Mouse (Mus musculus): Measurements from ENCODE around the gene Sema4g. TPM values are rescaled to one million over a fixed set of nuclear protein-coding genes. Genes with fewer than 3 reads are reported as not detected.
A peak's percentile ranks its signal among the peaks of the same experiment; 100 is the strongest.
"Not testable (repeated sequence)": the region's sequence is repeated elsewhere in the genome, so short reads cannot be mapped to it uniquely, and the experiment has no call there.

Sema4g gene
- total RNA-seq, 2 experiments from 2014 or later, result 19.7 to 21.6 TPM

GRCm38 (mm10) chr19:45017909-45018308 is 29.0 kb downstream of the Sema4g start:
- intact Hi-C loops (cut with DNase I), result loop anchor here (1.0 kb wide), 2 partner anchors 12 to 30 kb away; no protein-coding TSS in a partner anchor
- peak; percentile 76 to 79 for DNase-seq (ENCODE audit: low spot score in 2 of 2)

GRCm38 (mm10) chr19:45018351-45018831 is 29.5 kb downstream of the Sema4g start:
- intact Hi-C loops (cut with DNase I), result no loop called here
- no peak for DNase-seq (ENCODE audit: low spot score in 2 of 2)

GRCm38 (mm10) chr19:45020348-45020747 is 31.4 kb downstream of the Sema4g start:
- intact Hi-C loops (cut with DNase I), result no loop called here
- no peak for DNase-seq (ENCODE audit: low spot score in 2 of 2)

GRCm38 (mm10) chr19:45021362-45021761 is 32.5 kb downstream of the Sema4g start:
- no peak for DNase-seq (ENCODE audit: low spot score in 2 of 2)
- intact Hi-C loops (cut with DNase I), result no loop called here

GRCm38 (mm10) chr19:45023993-45024392 is 35.1 kb downstream of the Sema4g start:
- intact Hi-C loops (cut with DNase I), result no loop called here

GRCm38 (mm10) chr19:45024775-45025174 is 35.9 kb downstream of the Sema4g start:
- DNase-seq (ENCODE audit: low spot score in 2 of 2), result no peak
- intact Hi-C loops (cut with DNase I), result no loop called here

More at GRCm38 (mm10) chr19:45023993-45024392, 35.1 kb downstream of the Sema4g start:
- no peak for DNase-seq (ENCODE audit: low spot score in 2 of 2)

- no peak for DNase-seq (ENCODE audit: low spot score in 2 of 2)
- intact Hi-C loops (cut with DNase I), result no loop called here
These were observed 37.2 kb downstream of the Sema4g start for GRCm38 (mm10) chr19:45025937-45026568.

GRCm38 (mm10) chr19:45026958-45027670 is 38.2 kb downstream of the Sema4g start:
- intact Hi-C loops (cut with DNase I), result no loop called here

GRCm38 (mm10) chr19:45027848-45028247 is 38.9 kb downstream of the Sema4g start:
- intact Hi-C loops (cut with DNase I), result no loop called here
- no peak for DNase-seq (ENCODE audit: low spot score in 2 of 2)

More at GRCm38 (mm10) chr19:45026958-45027670, 38.2 kb downstream of the Sema4g start:
- DNase-seq (ENCODE audit: low spot score in 2 of 2), result no peak

GRCm38 (mm10) chr19:45028746-45029145 is 39.8 kb downstream of the Sema4g start:
- intact Hi-C loops (cut with DNase I), result no loop called here
- no peak for DNase-seq (ENCODE audit: low spot score in 2 of 2)

- no peak for DNase-seq (ENCODE audit: low spot score in 2 of 2)
These were observed 40.7 kb downstream of the Sema4g start for GRCm38 (mm10) chr19:45029571-45029970.

GRCm38 (mm10) chr19:45030111-45030510 is 41.2 kb downstream of the Sema4g start:
- DNase-seq (ENCODE audit: low spot score in 2 of 2), result peak in 1 of 2 experiments; percentile 53
- intact Hi-C loops (cut with DNase I), result loop anchor here (1.0 to 5.0 kb wide), 2 partner anchors 13 to 98 kb away; partner anchors contain the start of gene Slf2

More at GRCm38 (mm10) chr19:45029571-45029970, 40.7 kb downstream of the Sema4g start:
- intact Hi-C loops (cut with DNase I), result no loop called here

GRCm38 (mm10) chr19:45030746-45031693 is 42.1 kb downstream of the Sema4g start:
- intact Hi-C loops (cut with DNase I), result loop anchor here (1.0 to 5.0 kb wide), 3 partner anchors 14 to 99 kb away; partner anchors contain the start of gene Slf2
- DNase-seq (ENCODE audit: low spot score in 2 of 2), result peak; percentile 83 to 88

- DNase-seq (ENCODE audit: low spot score in 2 of 2), result peak; percentile 68 to 80
- intact Hi-C loops (cut with DNase I), result loop anchor here (1.0 to 5.0 kb wide), 2 partner anchors 19 to 99 kb away; partner anchors contain the start of gene Slf2
These were observed 42.9 kb downstream of the Sema4g start for GRCm38 (mm10) chr19:45031780-45032179.

GRCm38 (mm10) chr19:45032570-45033332 is 43.9 kb downstream of the Sema4g start:
- no peak for DNase-seq (ENCODE audit: low spot score in 2 of 2)
- intact Hi-C loops (cut with DNase I), result loop anchor here (5.0 kb wide), 1 partner anchor 100 kb away; the partner anchor contains the start of gene Slf2

- no peak for DNase-seq (ENCODE audit: low spot score in 2 of 2)
- intact Hi-C loops (cut with DNase I), result no loop called here
These were observed 48.0 kb downstream of the Sema4g start for GRCm38 (mm10) chr19:45036867-45037266.

- DNase-seq (ENCODE audit: low spot score in 2 of 2); intact Hi-C loops (cut with DNase I): not testable (repeated sequence)
These were observed 49.3 kb downstream of the Sema4g start for GRCm38 (mm10) chr19:45038198-45038597.

- intact Hi-C loops (cut with DNase I), result no loop called here
- DNase-seq (ENCODE audit: low spot score in 2 of 2), result no peak
These were observed 51.3 kb downstream of the Sema4g start for GRCm38 (mm10) chr19:45040214-45040613.

All from left cerebral cortex, postnatal 25 days (tissue).